Mouse (Mus musculus): Measurements from ENCODE around the gene Mapkapk2.
"Not testable (repeated sequence)": the region's sequence is repeated elsewhere in the genome, so short reads cannot be mapped to it uniquely, and the experiment has no call there.

Gene Mapkapk2

GRCm38 (mm10) chr1:131097700-131098094 lies at the start of gene Mapkapk2:
Mapkapk2 (minus strand) TSS chr1:131097826.
- peak; percentile 98 for DNase-seq

DNA sequence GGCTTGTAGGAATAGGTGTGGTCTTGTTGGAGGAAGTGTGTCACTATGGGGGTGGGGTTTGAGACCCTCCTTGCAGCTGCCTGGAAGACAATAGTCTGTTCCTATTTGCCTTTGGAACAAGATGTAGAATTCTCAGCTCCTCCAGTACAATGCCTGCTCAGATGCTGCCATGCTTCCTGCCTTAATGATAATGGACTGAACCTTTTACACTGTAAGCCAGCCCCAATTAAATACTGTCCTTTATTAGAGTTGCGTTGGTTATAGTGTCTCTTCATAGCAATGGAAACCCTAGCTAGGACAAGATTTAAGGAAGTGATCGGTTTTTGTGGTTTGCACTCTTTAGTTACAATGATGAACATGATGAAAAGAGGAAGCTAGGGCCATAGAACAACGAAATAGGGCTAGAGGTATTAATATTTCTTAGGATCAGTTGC lies 48.6 kb upstream of the Mapkapk2 start:
- no peak for DNase-seq

DNA sequence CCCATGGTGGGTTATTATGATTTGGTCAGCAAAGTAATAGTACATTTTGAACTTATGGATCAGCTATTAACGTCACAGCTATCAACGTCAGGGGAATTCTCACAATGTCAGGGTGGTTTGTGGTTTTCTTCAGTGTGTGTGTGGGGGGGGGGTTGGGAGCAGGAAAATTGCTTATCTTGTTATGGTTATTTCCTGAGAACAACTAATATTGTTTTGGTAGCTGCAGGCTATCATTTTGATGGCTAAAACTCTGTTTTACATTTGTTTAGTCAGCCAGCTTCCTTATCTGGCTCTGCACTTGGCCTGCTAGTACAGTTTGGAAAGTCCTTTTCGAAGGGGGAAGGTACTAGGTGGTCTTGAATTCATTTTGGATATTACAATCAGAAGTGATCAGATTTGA lies 47.6 kb upstream of the Mapkapk2 start:
- DNase-seq, result not testable (repeated sequence)

DNA sequence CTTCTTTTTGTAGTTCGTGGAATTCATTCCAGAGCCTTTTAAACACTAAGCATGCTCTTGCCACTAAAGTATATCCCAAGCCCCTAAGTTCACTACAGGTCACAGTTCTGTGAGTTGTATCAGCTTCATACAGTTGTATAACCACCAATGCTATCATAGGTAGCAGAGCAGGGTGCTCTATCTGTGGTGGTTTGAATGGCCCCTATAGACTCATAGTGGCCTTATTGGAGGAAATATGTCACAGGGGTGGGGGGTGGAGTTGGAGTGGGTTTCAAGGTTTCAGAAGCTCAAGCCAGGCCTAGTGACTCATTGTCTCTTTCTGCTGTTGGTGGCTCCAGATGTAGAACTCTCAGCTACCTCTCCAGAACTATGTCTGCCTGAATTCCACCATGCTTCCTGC lies 44.8 kb upstream of the Mapkapk2 start:
- DNase-seq, result no peak

DNA sequence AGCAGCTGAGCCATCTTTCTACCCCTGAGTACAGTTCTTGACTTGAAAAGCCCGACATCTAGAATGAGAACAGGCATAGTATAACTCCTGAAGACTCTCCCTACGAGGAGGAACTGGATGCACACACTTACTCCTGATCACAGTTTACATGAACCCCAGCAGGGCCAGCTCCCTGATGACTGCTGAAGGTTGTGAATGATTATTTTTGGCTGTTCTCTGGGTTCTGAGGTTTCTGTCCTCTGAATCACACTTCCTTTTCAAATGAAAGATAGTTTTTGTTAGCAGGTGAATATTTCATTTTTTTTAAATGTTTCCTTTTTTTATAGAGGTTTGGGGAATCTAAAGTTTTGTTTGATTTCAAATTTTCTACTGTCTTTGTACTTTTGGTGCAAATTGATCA lies 43.8 kb upstream of the Mapkapk2 start:
- DNase-seq, result no peak

- no peak for DNase-seq
Measured at GRCm38 (mm10) chr1:131139102-131140095, 41.8 kb upstream of the Mapkapk2 start.

- DNase-seq, result peak; percentile 92 to 96
Measured at GRCm38 (mm10) chr1:131138191-131139016, 40.8 kb upstream of the Mapkapk2 start, which contains the start of gene Dyrk3. Dyrk3 (minus strand) TSS chr1:131138340.

GRCm38 (mm10) chr1:131137717-131138118 lies 40.1 kb upstream of the Mapkapk2 start:
- DNase-seq, result no peak

GRCm38 (mm10) chr1:131137111-131137510 lies 39.5 kb upstream of the Mapkapk2 start:
- DNase-seq, result no peak

- DNase-seq, result no peak
Measured at GRCm38 (mm10) chr1:131135960-131136629, 38.5 kb upstream of the Mapkapk2 start.

DNA sequence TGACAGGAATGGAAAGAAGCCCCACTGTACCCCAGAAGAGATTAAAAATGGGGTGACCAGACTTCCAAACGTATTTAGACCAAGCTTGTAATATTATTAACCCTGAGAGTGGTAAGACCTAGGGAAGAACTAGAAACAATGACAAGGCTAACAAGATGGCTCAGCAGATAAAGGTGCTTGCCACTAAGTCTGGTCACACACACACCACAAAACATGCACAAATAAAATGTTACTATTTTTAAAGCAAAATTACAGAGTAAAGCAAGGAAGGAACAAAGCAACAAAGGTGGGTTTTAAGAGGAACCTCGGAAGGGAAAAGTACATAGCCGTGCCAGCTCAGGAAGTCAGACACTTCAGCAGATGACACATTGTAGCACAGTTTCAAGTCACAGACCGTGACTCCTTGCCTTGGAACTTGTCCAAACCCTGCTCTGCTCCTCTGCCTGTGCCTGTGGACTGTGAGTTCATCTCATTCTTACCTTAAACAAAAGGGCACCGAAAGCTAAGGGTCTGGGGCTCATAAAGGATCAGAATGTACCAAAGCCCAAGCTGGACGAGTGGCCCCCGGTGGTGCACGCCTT lies 37.4 kb upstream of the Mapkapk2 start:
- DNase-seq, result peak; percentile 68 to 71

GRCm38 (mm10) chr1:131134231-131134630 lies 36.6 kb upstream of the Mapkapk2 start:
- no peak for DNase-seq

- DNase-seq, result no peak
Measured at GRCm38 (mm10) chr1:131125987-131126744, 28.5 kb upstream of the Mapkapk2 start.

GRCm38 (mm10) chr1:131123522-131124265 lies 26.1 kb upstream of the Mapkapk2 start:
- no peak for DNase-seq

DNA sequence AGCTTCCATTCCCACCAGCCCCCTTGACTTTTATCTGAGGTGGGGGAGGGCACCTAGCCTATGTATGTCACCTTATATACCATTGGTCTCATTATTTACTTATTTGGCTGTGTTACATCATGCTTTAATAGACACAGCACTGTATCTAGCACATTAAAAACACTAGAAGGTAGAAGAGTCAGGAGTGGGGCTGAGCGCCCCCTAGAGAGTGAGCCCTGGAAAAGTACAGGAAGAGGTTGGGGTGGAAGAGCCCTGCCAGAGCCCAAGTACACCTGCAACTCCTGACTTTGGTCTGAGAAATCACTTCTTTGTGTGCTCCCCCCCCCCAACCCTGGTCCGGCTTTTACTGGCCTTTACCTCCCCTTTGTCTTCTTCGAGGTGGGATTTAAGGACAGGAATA lies 24.4 kb upstream of the Mapkapk2 start:
- DNase-seq, result peak in 1 of 2 experiments; percentile 38

- DNase-seq, result peak; percentile 54 to 59
Measured at GRCm38 (mm10) chr1:131119026-131119425, 21.4 kb upstream of the Mapkapk2 start.

GRCm38 (mm10) chr1:131118530-131118929 lies 20.9 kb upstream of the Mapkapk2 start:
- no peak for DNase-seq

DNA sequence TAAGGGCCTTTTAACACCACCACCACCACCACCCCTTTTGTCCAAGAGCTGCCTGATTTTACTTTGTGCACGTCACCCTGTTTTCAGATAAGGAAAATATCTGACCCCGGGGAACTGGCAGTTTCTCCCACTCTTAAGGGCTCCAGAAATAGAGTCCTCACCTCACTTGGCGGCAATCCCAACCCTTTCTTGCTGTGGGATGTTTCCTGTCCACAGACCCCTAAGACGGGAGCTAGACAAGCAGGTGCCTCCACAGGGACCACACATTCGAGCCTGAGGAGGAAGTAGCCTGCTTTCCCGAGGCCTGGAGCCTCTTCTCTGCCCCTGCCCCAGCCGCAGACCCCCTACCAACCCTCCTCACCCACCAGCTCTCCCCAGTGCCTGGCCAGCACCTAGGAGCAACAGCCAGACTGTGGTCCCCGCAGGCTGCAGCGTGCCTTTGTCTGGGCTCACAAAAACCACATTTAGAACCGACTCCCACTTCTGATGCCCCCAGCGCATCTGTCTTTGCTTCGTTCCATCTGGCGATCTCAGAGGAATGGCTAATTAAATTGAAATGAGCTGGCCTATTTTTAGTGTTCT lies 18.9 kb upstream of the Mapkapk2 start:
- DNase-seq, result peak; percentile 65 to 71

DNA sequence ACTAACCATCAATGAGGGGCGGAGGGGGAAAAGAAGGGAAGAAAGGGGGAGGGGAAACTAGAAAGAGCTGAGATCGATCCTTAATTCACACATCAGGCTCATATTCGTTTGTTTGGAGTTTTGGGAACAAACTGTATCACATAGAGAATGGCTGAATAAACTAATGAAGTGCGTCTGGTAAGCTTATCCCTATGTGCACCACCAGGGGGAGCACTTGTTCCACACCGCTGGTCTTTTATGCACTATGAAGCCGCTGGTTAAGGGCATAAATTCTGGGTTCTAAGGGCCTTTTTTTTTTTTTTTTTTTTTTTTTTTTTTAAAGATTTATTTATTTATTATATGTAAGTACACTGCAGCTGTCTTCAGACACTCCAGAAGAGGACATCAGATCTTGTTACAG lies 18.3 kb upstream of the Mapkapk2 start:
- DNase-seq, result peak; percentile 84 to 87

GRCm38 (mm10) chr1:131112576-131112975 lies 14.9 kb upstream of the Mapkapk2 start:
- no peak for DNase-seq
